Mouse (Mus musculus) adrenal gland, postnatal 36 days (tissue): ENCODE measurements around the gene Samd5. TPM values are rescaled to one million over a fixed set of nuclear protein-coding genes. Genes with fewer than 3 reads are reported as not detected.

Experiments
- DNase-seq, 2 experiments: peaks; one replicate each; pipeline ENCODE4 v3.0.0; 2021; ENCODE audit warnings: mixed read lengths in 1 of 2
- total RNA-seq, 2 experiments: library from RNA; stranded (reverse); gene quantifications; 2 replicates each; pipeline ENCODE4 v1.2.3; 2021

Samd5 gene
- total RNA-seq, 2 experiments from 2014 or later = 3.2 to 9.4 TPM

GRCm38 (mm10) chr10:9650050-9650825 is 24.8 kb downstream of the Samd5 start:
- DNase-seq = no peak

DNA sequence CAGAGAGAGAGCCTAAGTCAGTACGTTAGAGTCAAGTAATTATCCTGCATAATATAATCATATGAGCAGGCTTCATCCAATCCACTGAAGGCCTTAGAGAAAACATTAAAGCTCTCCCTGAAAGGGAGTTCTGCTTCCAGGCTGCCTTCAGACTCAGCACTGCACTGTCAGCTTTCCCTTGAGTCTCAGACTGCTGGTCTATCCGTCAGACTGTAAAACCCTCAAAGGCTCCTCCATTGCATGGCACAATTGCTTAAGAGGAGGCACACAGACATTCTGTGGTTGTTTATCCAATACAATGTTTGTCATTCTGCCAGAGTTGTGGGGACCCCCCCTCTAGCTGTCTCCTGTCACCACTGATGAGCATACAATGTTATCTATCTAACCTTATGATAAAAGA is 26.5 kb downstream of the Samd5 start:
- no peak for DNase-seq

GRCm38 (mm10) chr10:9647741-9648140 is 27.3 kb downstream of the Samd5 start:
- no peak for DNase-seq

GRCm38 (mm10) chr10:9646391-9646790 is 28.6 kb downstream of the Samd5 start:
- DNase-seq = no peak

DNA sequence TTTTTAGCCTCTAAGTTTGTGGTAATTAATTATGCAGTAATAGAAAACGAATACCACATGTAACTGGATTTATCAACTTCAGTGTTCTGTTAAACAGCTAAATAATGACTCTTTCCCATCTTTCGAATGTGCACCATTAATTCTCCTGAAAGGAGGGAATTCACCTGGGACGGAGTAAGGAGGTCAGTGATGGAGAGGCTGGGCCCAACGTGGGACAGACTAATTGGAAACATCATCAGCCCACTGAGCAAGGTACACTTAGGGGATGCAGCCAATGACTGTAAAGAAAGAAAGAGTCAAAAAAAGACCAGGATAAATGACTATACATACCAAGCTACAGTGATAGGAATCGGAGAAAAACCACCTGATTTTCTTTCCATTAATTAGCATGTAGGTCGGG is 31.5 kb downstream of the Samd5 start:
- no peak for DNase-seq

DNA sequence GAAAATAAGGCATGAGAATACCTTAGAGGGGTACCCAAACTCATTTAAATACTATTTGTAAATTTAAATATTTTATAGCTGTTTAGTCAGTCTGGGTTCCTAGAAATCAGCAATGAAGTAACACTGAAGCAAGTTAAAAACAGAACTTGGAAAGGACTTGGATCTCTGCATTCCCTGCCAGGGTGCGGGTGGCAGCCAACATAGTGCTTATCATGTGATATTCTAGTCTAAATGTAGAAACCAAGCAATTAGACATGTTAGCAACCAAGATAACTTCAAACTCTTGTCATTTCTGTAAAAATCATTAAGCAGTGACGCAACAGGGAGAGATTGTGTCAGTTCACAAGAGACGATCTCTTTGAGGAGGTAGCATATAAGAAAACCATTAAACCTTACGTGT is 32.9 kb downstream of the Samd5 start:
- no peak for DNase-seq

DNA sequence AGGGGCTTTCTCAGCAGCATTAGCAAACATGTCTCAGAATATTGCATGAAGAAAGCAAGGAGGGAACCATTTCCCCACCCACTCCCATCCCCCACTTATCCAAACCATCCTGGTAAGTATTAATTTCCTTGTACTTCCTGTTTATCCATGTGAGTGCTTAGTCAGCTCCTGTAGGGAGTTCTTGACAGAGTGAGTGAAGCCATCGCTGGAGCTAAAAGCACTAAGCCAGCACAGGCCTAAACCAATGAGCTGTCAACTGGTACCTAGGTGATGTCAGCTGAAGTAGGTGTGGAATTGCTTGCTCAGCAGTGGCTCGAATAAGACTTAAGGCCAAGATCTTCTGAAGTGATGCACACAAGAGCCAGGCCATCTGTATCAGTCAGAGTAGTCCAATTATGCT is 34.3 kb downstream of the Samd5 start:
- DNase-seq = no peak

DNA sequence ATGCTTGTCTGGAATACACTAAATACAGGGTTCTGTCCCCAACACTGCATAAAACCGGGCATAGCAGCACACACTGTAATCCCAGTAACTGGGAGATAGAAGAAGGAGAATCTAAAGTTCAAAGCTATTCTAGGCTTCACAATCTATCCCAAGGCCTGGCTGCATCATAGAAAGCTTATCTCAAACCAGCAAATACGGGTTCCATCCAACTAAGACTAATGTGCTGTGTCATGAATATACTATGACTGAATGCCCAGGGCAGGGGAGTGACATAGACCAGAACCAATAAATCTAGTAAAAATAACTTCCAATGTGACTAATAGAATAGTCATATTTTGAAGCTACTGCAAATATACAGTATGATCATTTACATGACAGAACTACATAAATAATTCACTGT is 35.0 kb downstream of the Samd5 start:
- no peak for DNase-seq

- DNase-seq = no peak
Measured at GRCm38 (mm10) chr10:9625356-9625755, 49.7 kb downstream of the Samd5 start.

- no peak for DNase-seq
Measured at GRCm38 (mm10) chr10:9621926-9622688, 52.9 kb downstream of the Samd5 start.

- no peak for DNase-seq
Measured at GRCm38 (mm10) chr10:9621055-9621454, 54.0 kb downstream of the Samd5 start.

DNA sequence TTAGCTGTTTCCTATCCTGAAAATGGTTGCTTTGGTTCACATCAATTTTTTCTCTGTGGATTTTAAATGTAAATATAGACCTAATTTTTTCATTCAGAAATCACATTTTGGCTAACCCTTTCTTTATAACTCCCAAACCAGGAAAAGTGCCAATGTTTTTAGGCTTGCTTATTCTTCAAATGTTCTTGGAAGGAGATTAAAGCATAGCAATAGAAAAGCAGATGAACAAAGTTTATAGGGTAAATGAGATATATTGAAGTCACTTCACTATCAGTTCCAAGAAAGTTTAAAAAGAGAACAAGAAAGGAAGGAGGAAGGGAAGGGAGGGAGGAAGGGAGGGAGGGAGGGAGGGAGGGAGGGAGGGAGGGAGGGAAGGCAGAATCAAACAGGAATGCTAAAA is 60.0 kb downstream of the Samd5 start:
- DNase-seq = no peak

DNA sequence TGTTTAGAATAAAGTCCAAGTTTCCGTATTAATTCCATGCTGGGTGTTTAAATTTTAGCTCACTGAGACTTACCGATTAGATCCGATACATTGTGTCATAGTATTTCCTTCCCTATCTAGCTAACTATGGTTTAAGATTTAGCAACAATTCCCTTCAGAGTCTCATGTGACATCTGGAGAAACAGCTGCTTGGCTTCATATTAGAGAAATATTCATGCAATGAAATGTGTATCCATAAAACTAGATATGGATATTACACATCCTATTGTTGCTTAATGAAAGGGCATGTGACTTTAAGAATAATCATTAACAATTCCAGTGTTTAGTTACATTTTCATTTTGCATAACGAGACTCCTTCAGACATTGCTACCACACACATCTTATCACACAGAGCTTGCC is 66.2 kb downstream of the Samd5 start:
- DNase-seq = no peak

GRCm38 (mm10) chr10:9607155-9607554 is 67.9 kb downstream of the Samd5 start:
- no peak for DNase-seq

DNA sequence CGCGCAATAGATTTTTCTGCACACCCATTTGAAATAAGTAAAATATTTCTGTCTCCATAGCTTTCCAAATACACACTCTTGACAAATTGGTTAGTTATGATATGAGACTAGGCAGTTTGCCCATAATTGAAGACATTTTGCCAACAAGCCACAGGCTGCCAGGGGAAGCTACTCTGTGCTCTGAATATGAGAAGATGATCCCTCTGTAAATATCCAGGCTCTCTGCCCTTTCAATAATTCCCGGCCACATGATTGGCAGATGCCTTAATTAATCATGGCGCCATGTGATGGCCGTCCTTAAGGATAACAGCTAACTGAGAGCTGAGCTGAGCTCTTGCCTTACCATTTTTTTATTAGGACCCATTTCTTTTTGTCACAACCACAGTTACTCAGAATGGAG is 69.4 kb downstream of the Samd5 start:
- peak in 1 of 2 experiments; percentile 7 for DNase-seq

DNA sequence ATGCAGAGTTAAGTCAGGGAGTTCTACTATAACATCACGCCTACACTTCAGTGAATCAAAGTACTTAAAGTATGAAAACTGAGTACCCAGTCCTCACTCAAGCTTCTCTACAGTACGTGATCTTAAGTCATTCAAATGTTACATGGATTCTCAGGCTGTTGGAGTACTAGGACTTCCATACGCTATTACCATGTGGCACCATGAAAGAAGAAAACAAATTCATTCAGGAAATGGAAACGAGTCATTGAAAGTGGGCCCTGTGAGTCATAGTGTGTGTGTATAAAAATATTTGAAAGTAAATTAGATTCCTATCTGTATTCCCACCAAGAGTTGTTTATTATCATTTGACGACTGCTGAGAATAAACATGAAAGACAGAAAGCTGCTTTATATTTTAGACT is 71.7 kb downstream of the Samd5 start:
- no peak for DNase-seq

GRCm38 (mm10) chr10:9602845-9603244 is 72.2 kb downstream of the Samd5 start:
- DNase-seq = peak in 1 of 2 experiments; percentile 3

GRCm38 (mm10) chr10:9602389-9602788 is 72.6 kb downstream of the Samd5 start:
- no peak for DNase-seq

GRCm38 (mm10) chr10:9596228-9596627 is 78.8 kb downstream of the Samd5 start:
- DNase-seq = peak; percentile 34 to 44

DNA sequence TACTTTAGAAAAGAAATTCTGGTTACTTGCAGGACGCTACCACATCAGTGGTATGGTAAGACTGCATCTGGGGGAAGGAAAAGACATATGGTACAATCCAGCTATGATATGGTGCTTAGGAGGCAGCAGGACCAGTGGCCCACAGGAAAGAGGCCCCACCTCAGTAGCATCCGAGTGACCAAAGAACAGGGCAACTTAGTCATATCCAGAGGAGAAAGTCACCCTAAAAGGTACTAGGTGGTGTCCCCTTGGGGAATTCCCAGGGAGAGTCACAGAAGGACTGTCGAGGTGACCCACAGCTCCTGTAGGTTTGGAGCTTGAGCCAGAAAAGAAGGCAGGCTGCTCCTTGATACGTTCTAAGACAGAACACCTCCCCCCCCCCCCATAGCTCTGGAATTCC is 80.3 kb downstream of the Samd5 start:
- no peak for DNase-seq

DNA sequence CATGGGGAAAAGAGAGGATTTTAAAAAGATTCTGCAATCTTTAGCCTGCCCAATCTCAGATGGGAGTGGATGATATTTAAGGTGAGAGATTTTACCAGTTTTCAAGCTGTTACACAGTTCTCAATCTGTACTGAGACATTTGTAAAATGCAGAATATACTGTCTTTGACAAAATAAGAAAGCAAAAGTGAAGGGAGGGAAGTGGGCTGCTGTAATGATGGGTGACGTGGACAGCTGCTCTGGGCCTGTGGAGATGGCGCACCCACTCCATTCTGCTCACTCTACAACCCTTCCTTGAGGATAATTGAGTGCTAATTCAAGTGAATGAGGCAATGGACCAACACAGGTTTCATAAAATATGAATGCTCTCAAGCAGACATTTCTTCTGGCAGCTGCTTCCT is 84.4 kb downstream of the Samd5 start:
- no peak for DNase-seq

DNA sequence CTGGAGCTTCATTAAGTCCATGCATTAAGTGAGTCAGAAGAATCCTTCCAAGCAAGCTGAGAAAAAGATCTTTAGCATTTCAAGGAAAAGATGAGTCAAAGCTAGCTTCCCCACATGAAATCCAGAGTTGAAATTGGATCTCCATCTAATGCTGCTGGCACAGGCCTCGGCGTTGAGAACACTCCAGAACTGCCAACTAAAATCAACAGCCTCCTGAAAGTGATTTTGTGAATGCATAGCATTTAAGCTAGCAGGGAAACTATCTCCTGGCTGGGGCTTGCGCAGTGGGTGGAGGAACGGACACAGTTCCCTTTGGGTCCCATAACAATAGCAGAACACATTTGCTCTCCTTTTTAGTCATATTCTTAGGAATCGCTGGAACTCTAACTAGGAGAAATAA is 88.7 kb downstream of the Samd5 start:
- DNase-seq = no peak

DNA sequence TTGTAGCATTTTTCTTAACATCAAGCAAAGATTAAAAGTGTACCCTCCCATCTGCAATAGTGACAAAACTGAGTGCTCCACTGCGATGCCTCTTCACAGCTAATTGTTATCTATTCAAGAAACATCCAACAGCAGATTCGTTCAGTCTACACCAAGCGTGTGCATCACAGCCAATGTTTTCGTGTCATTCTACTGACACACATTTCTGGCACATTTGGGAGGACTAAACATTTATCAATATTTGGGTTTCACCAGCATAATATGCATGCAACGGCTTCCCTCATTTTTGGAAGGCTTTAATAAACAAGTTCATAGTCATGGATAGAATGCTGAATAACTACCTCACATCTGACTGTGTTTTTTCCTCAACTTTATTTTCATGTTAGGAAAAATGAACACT is 95.6 kb downstream of the Samd5 start:
- no peak for DNase-seq

DNA sequence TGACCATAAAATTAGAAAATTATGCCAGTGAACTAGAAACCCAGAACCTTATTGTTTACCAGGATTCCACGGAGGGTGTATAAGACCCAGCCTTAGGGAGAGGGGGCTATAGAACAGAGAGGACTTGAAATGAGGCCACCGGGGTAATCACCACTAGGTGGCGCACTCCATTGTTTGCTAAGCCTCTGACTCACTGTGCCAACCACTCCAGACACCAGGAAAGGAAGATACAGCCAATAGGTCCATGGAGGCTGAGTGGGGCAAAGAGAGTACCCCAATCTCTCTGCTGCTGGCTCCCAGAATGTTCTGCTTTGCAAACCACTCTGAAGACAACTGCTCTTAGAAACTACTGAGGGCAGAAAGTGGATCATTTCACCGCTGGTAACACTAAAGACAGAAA is 99.4 kb downstream of the Samd5 start:
- DNase-seq = peak; percentile 81 to 83
